Mouse (Mus musculus): ENCODE measurements at regions not wholly inside any gene's neighbourhood (a gene's known extent, or its start where the extent isn't known, plus 50 kb on each side); places are given as distances from the start of the nearest gene placed in this dataset.
A peak's percentile ranks its signal among the peaks of the same experiment; 100 is the strongest.

- Histone ChIP-seq H3K4me3 (replicated peaks) (no peak overlapping the region), H3K36me3 (no peaks in the 10 kb centered on the region), H3K9ac (replicated peaks) (no peak overlapping the region), H3K27me3 (no peaks in the 10 kb centered on the region; the same call in 1 of the 2 replicates), H3K4me1 (replicated peaks) (no peaks in the 10 kb centered on the region), H3K9me3 (no peaks in the 10 kb centered on the region), H3K27ac (no peak overlapping the region), H3K4me2 (peak overlapping the region; percentile 34)
- WGBS, result 43% methylated on average over 12 of the region's 12 CpGs
- no peak for ATAC-seq (ENCODE audit: insufficient number of reproducible peaks, insufficient read depth, low FRiP score, low TSS enrichment, low read depth)
Measured at GRCm38 (mm10) chr2:45538950-45539349, 421.8 kb upstream of the Zeb2 start.

- no peaks in the 10 kb centered on the region; the same call in 1 of the 2 replicates for H3K27me3 ChIP-seq
- H3K27ac ChIP-seq, result no peak overlapping the region
- H3K4me3 ChIP-seq (replicated peaks), result no peak overlapping the region
- H3K9me3 ChIP-seq, result no peaks in the 10 kb centered on the region
- 89% methylated on average over 7 of the region's 7 CpGs for WGBS
- H3K9ac ChIP-seq (replicated peaks), result no peak overlapping the region
- no peaks in the 10 kb centered on the region for H3K36me3 ChIP-seq
- no peaks in the 10 kb centered on the region for H3K4me1 ChIP-seq (replicated peaks)
- H3K4me2 ChIP-seq, result no peak overlapping the region
- no peak for ATAC-seq (ENCODE audit: insufficient number of reproducible peaks, insufficient read depth, low FRiP score, low TSS enrichment, low read depth)
Measured at GRCm38 (mm10) chr2:45537722-45538121, 420.5 kb upstream of the Zeb2 start.

GRCm38 (mm10) chr2:45534806-45535205, 417.6 kb upstream of the Zeb2 start:
- H3K4me1 ChIP-seq (replicated peaks), result no peaks in the 10 kb centered on the region
- no peak for ATAC-seq (ENCODE audit: insufficient number of reproducible peaks, insufficient read depth, low FRiP score, low TSS enrichment, low read depth)
- no peak overlapping the region for H3K4me2 ChIP-seq
- H3K9ac ChIP-seq (replicated peaks), result no peak overlapping the region
- H3K4me3 ChIP-seq (replicated peaks), result no peak overlapping the region
- H3K27me3 ChIP-seq, result no peaks in the 10 kb centered on the region
- no peaks in the 10 kb centered on the region for H3K9me3 ChIP-seq
- 83% methylated on average over 5 of the region's 5 CpGs for WGBS
- H3K36me3 ChIP-seq, result no peaks in the 10 kb centered on the region
- no peak overlapping the region for H3K27ac ChIP-seq

- Histone ChIP-seq H3K36me3 (no peaks in the 10 kb centered on the region), H3K9ac (replicated peaks) (no peak overlapping the region), H3K9me3 (no peaks in the 10 kb centered on the region), H3K4me2 (no peak overlapping the region), H3K4me1 (replicated peaks) (peaks cover 4% of the 10 kb centered on the region; the same call in 1 of the 2 replicates), H3K4me3 (replicated peaks) (no peak overlapping the region), H3K27ac (no peak overlapping the region), H3K27me3 (no peaks in the 10 kb centered on the region)
- WGBS, result 65% methylated on average over 5 of the region's 5 CpGs
- ATAC-seq (ENCODE audit: insufficient number of reproducible peaks, insufficient read depth, low FRiP score, low TSS enrichment, low read depth), result no peak
Measured at GRCm38 (mm10) chr2:45522310-45522709, 405.1 kb upstream of the Zeb2 start.

- Histone ChIP-seq H3K27me3 (no peaks in the 10 kb centered on the region), H3K9ac (replicated peaks) (no peak overlapping the region), H3K4me3 (replicated peaks) (no peak overlapping the region), H3K27ac (no peak overlapping the region), H3K4me2 (no peak overlapping the region), H3K36me3 (no peaks in the 10 kb centered on the region), H3K9me3 (no peaks in the 10 kb centered on the region), H3K4me1 (replicated peaks) (peaks cover 4% of the 10 kb centered on the region; the same call in 1 of the 2 replicates)
- WGBS, result 40% methylated on average over 4 of the region's 4 CpGs
- no peak for ATAC-seq (ENCODE audit: insufficient number of reproducible peaks, insufficient read depth, low FRiP score, low TSS enrichment, low read depth)
Measured at GRCm38 (mm10) chr2:45519550-45520152, 402.5 kb upstream of the Zeb2 start.

GRCm38 (mm10) chr2:45514290-45515180, 397.3 kb upstream of the Zeb2 start:
- H3K27ac ChIP-seq, result no peak overlapping the region

GRCm38 (mm10) chr2:45512852-45513251, 395.7 kb upstream of the Zeb2 start:
- Histone ChIP-seq H3K9ac (replicated peaks) (no peak overlapping the region), H3K4me2 (no peak overlapping the region), H3K4me3 (replicated peaks) (no peak overlapping the region), H3K9me3 (no peaks in the 10 kb centered on the region), H3K27ac (no peak overlapping the region), H3K36me3 (no peaks in the 10 kb centered on the region), H3K4me1 (replicated peaks) (no peaks in the 10 kb centered on the region), H3K27me3 (no peaks in the 10 kb centered on the region)
- ATAC-seq (ENCODE audit: insufficient number of reproducible peaks, insufficient read depth, low FRiP score, low TSS enrichment, low read depth), result no peak

More at GRCm38 (mm10) chr2:45514290-45515180, 397.3 kb upstream of the Zeb2 start:
- Histone ChIP-seq H3K27me3 (no peaks in the 10 kb centered on the region), H3K4me2 (no peak overlapping the region), H3K4me3 (replicated peaks) (no peak overlapping the region), H3K9ac (replicated peaks) (no peak overlapping the region), H3K36me3 (no peaks in the 10 kb centered on the region), H3K9me3 (no peaks in the 10 kb centered on the region), H3K4me1 (replicated peaks) (peaks cover 3% of the 10 kb centered on the region; the same call in 1 of the 2 replicates)
- 48% methylated on average over 4 of the region's 4 CpGs for WGBS
- ATAC-seq (ENCODE audit: insufficient number of reproducible peaks, insufficient read depth, low FRiP score, low TSS enrichment, low read depth), result no peak

- H3K9me3 ChIP-seq, result no peaks in the 10 kb centered on the region
- no peak overlapping the region for H3K4me2 ChIP-seq
- H3K36me3 ChIP-seq, result no peaks in the 10 kb centered on the region
- H3K4me1 ChIP-seq (replicated peaks), result no peaks in the 10 kb centered on the region
- no peaks in the 10 kb centered on the region for H3K27me3 ChIP-seq
- WGBS, result 71% methylated on average over 3 of the region's 3 CpGs
- no peak overlapping the region for H3K4me3 ChIP-seq (replicated peaks)
- ATAC-seq (ENCODE audit: insufficient number of reproducible peaks, insufficient read depth, low FRiP score, low TSS enrichment, low read depth), result no peak
- H3K9ac ChIP-seq (replicated peaks), result no peak overlapping the region
- no peak overlapping the region for H3K27ac ChIP-seq
Measured at GRCm38 (mm10) chr2:45511791-45512190, 394.6 kb upstream of the Zeb2 start.

GRCm38 (mm10) chr2:45504468-45504867, 387.3 kb upstream of the Zeb2 start:
- no peaks in the 10 kb centered on the region for H3K9me3 ChIP-seq

GRCm38 (mm10) chr2:45493656-45494055, 376.5 kb upstream of the Zeb2 start:
- Histone ChIP-seq H3K4me2 (no peak overlapping the region), H3K4me1 (replicated peaks) (no peaks in the 10 kb centered on the region), H3K9ac (replicated peaks) (no peak overlapping the region), H3K27me3 (no peaks in the 10 kb centered on the region), H3K36me3 (no peaks in the 10 kb centered on the region), H3K27ac (no peak overlapping the region), H3K9me3 (no peaks in the 10 kb centered on the region), H3K4me3 (replicated peaks) (no peak overlapping the region)
- ATAC-seq (ENCODE audit: insufficient number of reproducible peaks, insufficient read depth, low FRiP score, low TSS enrichment, low read depth), result no peak
- 93% methylated on average over 2 of the region's 2 CpGs for WGBS

More at GRCm38 (mm10) chr2:45504468-45504867, 387.3 kb upstream of the Zeb2 start:
- Histone ChIP-seq H3K36me3 (no peaks in the 10 kb centered on the region), H3K4me2 (no peak overlapping the region), H3K4me1 (replicated peaks) (no peaks in the 10 kb centered on the region), H3K27ac (no peak overlapping the region), H3K27me3 (no peaks in the 10 kb centered on the region), H3K9ac (replicated peaks) (no peak overlapping the region), H3K4me3 (replicated peaks) (no peak overlapping the region)
- 84% methylated on average over 4 of the region's 4 CpGs for WGBS
- no peak for ATAC-seq (ENCODE audit: insufficient number of reproducible peaks, insufficient read depth, low FRiP score, low TSS enrichment, low read depth)

- Histone ChIP-seq H3K4me1 (replicated peaks) (no peaks in the 10 kb centered on the region), H3K9me3 (no peaks in the 10 kb centered on the region), H3K4me3 (replicated peaks) (no peak overlapping the region), H3K9ac (replicated peaks) (no peak overlapping the region), H3K27ac (no peak overlapping the region), H3K36me3 (no peaks in the 10 kb centered on the region), H3K4me2 (no peak overlapping the region), H3K27me3 (no peaks in the 10 kb centered on the region)
- 84% methylated on average over 5 of the region's 5 CpGs for WGBS
- no peak for ATAC-seq (ENCODE audit: insufficient number of reproducible peaks, insufficient read depth, low FRiP score, low TSS enrichment, low read depth)
Measured at GRCm38 (mm10) chr2:45486530-45486929, 369.3 kb upstream of the Zeb2 start.

All from limb, embryonic 12.5 days (tissue).